Mouse (Mus musculus): ENCODE results near the gene Parpbp. TPM values are rescaled to one million over a fixed set of nuclear protein-coding genes. Genes with fewer than 3 reads are reported as not detected.
A peak's percentile ranks its signal among the peaks of the same experiment; 100 is the strongest.

Gene Parpbp
- polyA plus RNA-seq (2015; fragmentation: Nextera tagmentation; extraction: Ambion mirVana) = 5.5 and 5.6 TPM in 2 replicates

- 0 out of 2 replicates have a peak within 1 kb of the TSS, but pooled peaks have one; percentile 5 for H3K27ac ChIP-seq (replicated peaks)
- WGBS = under 1% methylated on average over 53 of the region's 53 CpGs
- peaks cover 2% of the 10 kb centered on the region; the same call in 1 of the 2 replicates for H3K36me3 ChIP-seq
- peak within 1 kb of the TSS; percentile 79 for H3K4me2 ChIP-seq (replicated peaks)
- H3K9me3 ChIP-seq = no peaks in the 10 kb centered on the region
- peak within 1 kb of the TSS; percentile 71 for H3K4me3 ChIP-seq
- H3K27me3 ChIP-seq = no peaks in the 10 kb centered on the region
- H3K9ac ChIP-seq (replicated peaks) = peak within 1 kb of the TSS; percentile 59
- ATAC-seq (replicated peaks) = peak; percentile 98
- peaks cover 27% of the 10 kb centered on the region for H3K4me1 ChIP-seq
Observed at GRCm38 (mm10) chr10:88146707-88147477, at the start of gene Parpbp, which contains the start of gene Nup37. Gene Parpbp, minus strand, starts transcription at chr10:88146941. Gene Nup37, plus strand, starts transcription at chr10:88146992.

- H3K27ac ChIP-seq (replicated peaks) = no peak overlapping the region
- peaks cover 3% of the 10 kb centered on the region; the same call in 1 of the 2 replicates for H3K9me3 ChIP-seq
- H3K4me1 ChIP-seq = no peaks in the 10 kb centered on the region
- H3K36me3 ChIP-seq = no peaks in the 10 kb centered on the region
- 77% methylated on average over 7 of the region's 7 CpGs for WGBS
- H3K9ac ChIP-seq (replicated peaks) = no peak overlapping the region
- H3K27me3 ChIP-seq = no peaks in the 10 kb centered on the region
- no peak overlapping the region for H3K4me2 ChIP-seq (replicated peaks)
- H3K4me3 ChIP-seq = no peak overlapping the region
- ATAC-seq (replicated peaks) = no peak
Observed at GRCm38 (mm10) chr10:88167438-88168077, 20.8 kb upstream of the Parpbp start.

GRCm38 (mm10) chr10:88166158-88166557 lies 19.4 kb upstream of the Parpbp start:
- Histone ChIP-seq H3K27ac (replicated peaks) (no peak overlapping the region), H3K9ac (replicated peaks) (no peak overlapping the region), H3K36me3 (peaks cover 5% of the 10 kb centered on the region), H3K4me2 (replicated peaks) (no peak overlapping the region), H3K27me3 (no peaks in the 10 kb centered on the region), H3K4me3 (no peak overlapping the region), H3K9me3 (peaks cover 3% of the 10 kb centered on the region; the same call in 1 of the 2 replicates), H3K4me1 (no peaks in the 10 kb centered on the region)
- ATAC-seq (replicated peaks) = no peak; the same call in 1 of the 2 replicates
- 85% methylated on average over 3 of the region's 3 CpGs for WGBS

- ATAC-seq (replicated peaks) = no peak
- no peak overlapping the region for H3K4me3 ChIP-seq
- peaks cover 3% of the 10 kb centered on the region; the same call in 1 of the 2 replicates for H3K9me3 ChIP-seq
- no peaks in the 10 kb centered on the region for H3K4me1 ChIP-seq
- no peak overlapping the region for H3K27ac ChIP-seq (replicated peaks)
- no peaks in the 10 kb centered on the region for H3K27me3 ChIP-seq
- H3K36me3 ChIP-seq = peaks cover 11% of the 10 kb centered on the region
- WGBS = 83% methylated on average over 5 of the region's 5 CpGs
- no peak overlapping the region for H3K4me2 ChIP-seq (replicated peaks)
- no peak overlapping the region for H3K9ac ChIP-seq (replicated peaks)
Observed at GRCm38 (mm10) chr10:88162676-88163075, 15.9 kb upstream of the Parpbp start.

DNA sequence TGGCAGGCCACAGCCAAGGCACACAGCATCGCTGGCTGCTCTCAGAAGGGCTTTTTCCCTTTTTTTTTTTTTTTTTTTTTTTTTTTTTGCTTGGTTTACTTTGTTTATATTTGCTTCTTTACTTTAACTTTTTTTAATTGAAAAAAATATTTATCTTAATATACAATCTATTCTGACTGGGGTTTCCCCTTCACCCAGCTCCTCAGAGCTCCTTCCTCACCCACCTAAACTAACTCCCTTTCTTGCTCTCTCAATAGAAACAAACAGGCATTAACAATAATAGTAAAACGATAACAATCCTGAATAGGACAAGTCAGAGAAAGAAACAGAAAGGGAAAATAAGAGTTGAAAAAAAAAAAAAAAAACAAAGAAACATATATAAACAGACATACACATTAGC lies 15.4 kb upstream of the Parpbp start:
- WGBS = 98% methylated on average over 2 of the region's 2 CpGs
- H3K4me3 ChIP-seq = no peak overlapping the region
- no peak for ATAC-seq (replicated peaks)
- H3K36me3 ChIP-seq = peaks cover 11% of the 10 kb centered on the region
- H3K9me3 ChIP-seq = peaks cover 3% of the 10 kb centered on the region; the same call in 1 of the 2 replicates
- no peak overlapping the region for H3K4me2 ChIP-seq (replicated peaks)
- no peaks in the 10 kb centered on the region for H3K27me3 ChIP-seq
- no peak overlapping the region for H3K27ac ChIP-seq (replicated peaks)
- no peaks in the 10 kb centered on the region for H3K4me1 ChIP-seq
- H3K9ac ChIP-seq (replicated peaks) = no peak overlapping the region

DNA sequence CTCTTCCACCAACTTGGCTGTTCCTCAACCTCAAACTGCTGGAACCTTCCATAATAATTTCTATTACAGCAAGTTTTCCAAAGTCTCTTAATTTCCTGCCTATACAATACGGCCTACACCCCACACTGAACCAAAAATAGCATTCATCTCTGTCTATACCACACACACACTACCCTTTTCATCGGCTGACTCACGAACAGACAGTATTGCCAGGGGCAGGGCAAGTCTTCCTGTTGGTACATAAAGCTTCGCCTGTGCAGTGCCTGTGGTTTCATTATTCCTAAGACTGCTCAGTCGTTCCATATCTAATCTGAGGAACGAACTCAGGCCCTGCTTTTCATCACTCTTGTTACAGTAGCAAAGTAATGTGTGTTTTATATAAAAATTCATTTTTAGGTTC lies 4.9 kb upstream of the Parpbp start:
- Histone ChIP-seq H3K9me3 (no peaks in the 10 kb centered on the region), H3K36me3 (peaks cover 19% of the 10 kb centered on the region), H3K4me1 (peaks cover 8% of the 10 kb centered on the region), H3K9ac (replicated peaks) (no peak overlapping the region), H3K4me3 (no peak overlapping the region), H3K4me2 (replicated peaks) (no peak overlapping the region), H3K27me3 (no peaks in the 10 kb centered on the region), H3K27ac (replicated peaks) (no peak overlapping the region)
- WGBS = 87% methylated on average over 6 of the region's 6 CpGs
- no peak for ATAC-seq (replicated peaks)

- Histone ChIP-seq H3K9ac (replicated peaks) (no peak overlapping the region), H3K9me3 (no peaks in the 10 kb centered on the region), H3K4me2 (replicated peaks) (no peak overlapping the region), H3K36me3 (peaks cover 19% of the 10 kb centered on the region), H3K27me3 (no peaks in the 10 kb centered on the region), H3K4me3 (no peak overlapping the region), H3K4me1 (peaks cover 20% of the 10 kb centered on the region), H3K27ac (replicated peaks) (no peak overlapping the region)
- ATAC-seq (replicated peaks) = no peak
- WGBS = 85% methylated on average over 4 of the region's 4 CpGs
Observed at GRCm38 (mm10) chr10:88150381-88150780, 3.6 kb upstream of the Parpbp start.

- H3K36me3 ChIP-seq = peaks cover 2% of the 10 kb centered on the region; the same call in 1 of the 2 replicates
- H3K4me2 ChIP-seq (replicated peaks) = peak overlapping the region; percentile 79
- no peak overlapping the region for H3K27ac ChIP-seq (replicated peaks)
- H3K4me3 ChIP-seq = peak overlapping the region; percentile 71
- peak; percentile 18 for ATAC-seq (replicated peaks)
- 14% methylated on average over 7 of the region's 7 CpGs for WGBS
- peak overlapping the region; percentile 59 for H3K9ac ChIP-seq (replicated peaks)
- H3K9me3 ChIP-seq = no peaks in the 10 kb centered on the region
- no peaks in the 10 kb centered on the region for H3K27me3 ChIP-seq
- H3K4me1 ChIP-seq = peaks cover 27% of the 10 kb centered on the region
Observed at GRCm38 (mm10) chr10:88146187-88146586, 554 bp downstream of the Parpbp start.

DNA sequence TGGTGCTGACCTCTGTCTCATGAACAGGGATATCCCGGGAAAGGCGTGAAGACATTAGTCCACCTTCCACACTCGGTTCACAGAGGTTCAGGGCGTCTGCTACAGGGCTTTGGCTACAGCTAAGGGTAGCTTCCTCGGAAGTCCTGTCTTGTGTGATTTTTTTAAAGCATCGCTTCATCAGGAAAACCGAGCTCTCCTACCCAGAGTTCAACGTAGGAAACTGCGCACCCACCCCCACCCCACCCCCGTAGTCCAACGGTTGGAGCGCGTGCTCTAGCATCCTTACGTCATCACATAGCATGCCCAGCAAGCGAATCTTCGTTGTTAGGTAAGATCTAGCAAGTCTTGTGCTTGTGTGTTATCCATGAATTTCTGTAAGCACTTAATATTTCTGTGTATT lies 11.1 kb downstream of the Parpbp start:
- Histone ChIP-seq H3K4me2 (replicated peaks) (no peak overlapping the region), H3K27me3 (no peaks in the 10 kb centered on the region), H3K4me3 (no peak overlapping the region), H3K36me3 (no peaks in the 10 kb centered on the region), H3K4me1 (no peaks in the 10 kb centered on the region), H3K27ac (replicated peaks) (no peak overlapping the region), H3K9ac (replicated peaks) (no peak overlapping the region), H3K9me3 (no peaks in the 10 kb centered on the region)
- WGBS = 96% methylated on average over 16 of the region's 16 CpGs
- no peak for ATAC-seq (replicated peaks)

- Histone ChIP-seq H3K27me3 (no peaks in the 10 kb centered on the region), H3K4me1 (no peaks in the 10 kb centered on the region), H3K27ac (replicated peaks) (no peak overlapping the region), H3K36me3 (no peaks in the 10 kb centered on the region), H3K4me2 (replicated peaks) (no peak overlapping the region), H3K4me3 (no peak overlapping the region), H3K9ac (replicated peaks) (no peak overlapping the region), H3K9me3 (no peaks in the 10 kb centered on the region)
- ATAC-seq (replicated peaks) = no peak
Observed at GRCm38 (mm10) chr10:88119721-88120120, 27.0 kb downstream of the Parpbp start.

DNA sequence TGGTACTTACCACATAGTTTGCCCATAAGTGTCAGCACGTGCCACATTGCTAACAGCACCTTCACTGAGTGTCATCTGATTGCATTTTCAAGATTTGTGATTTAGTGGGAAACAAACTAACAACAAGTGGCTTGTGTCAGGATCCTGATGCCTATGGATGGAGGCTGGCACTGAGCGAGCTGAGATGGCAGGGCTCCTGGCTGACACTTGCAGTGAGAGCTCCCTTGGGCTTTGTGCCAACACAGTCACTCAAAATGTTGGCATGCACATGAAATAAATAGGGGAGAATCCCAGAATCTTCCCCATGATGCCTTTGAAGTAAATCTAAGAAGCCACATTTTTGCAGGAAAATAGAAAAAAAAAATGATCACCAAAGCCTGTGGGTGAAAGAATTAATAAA lies 33.5 kb downstream of the Parpbp start:
- no peak overlapping the region for H3K4me2 ChIP-seq (replicated peaks)
- no peak overlapping the region for H3K4me3 ChIP-seq
- no peaks in the 10 kb centered on the region for H3K4me1 ChIP-seq
- no peaks in the 10 kb centered on the region for H3K36me3 ChIP-seq
- no peak; the same call in 1 of the 2 replicates for ATAC-seq (replicated peaks)
- H3K9ac ChIP-seq (replicated peaks) = no peak overlapping the region
- 60% methylated on average over 2 of the region's 2 CpGs for WGBS
- no peaks in the 10 kb centered on the region for H3K9me3 ChIP-seq
- H3K27ac ChIP-seq (replicated peaks) = no peak overlapping the region
- no peaks in the 10 kb centered on the region for H3K27me3 ChIP-seq

- WGBS = 96% methylated on average over 2 of the region's 2 CpGs
- no peak overlapping the region for H3K9ac ChIP-seq (replicated peaks)
- H3K4me3 ChIP-seq = no peak overlapping the region
- no peaks in the 10 kb centered on the region for H3K4me1 ChIP-seq
- no peaks in the 10 kb centered on the region for H3K27me3 ChIP-seq
- no peak overlapping the region for H3K4me2 ChIP-seq (replicated peaks)
- no peak overlapping the region for H3K27ac ChIP-seq (replicated peaks)
- H3K36me3 ChIP-seq = no peaks in the 10 kb centered on the region
- no peaks in the 10 kb centered on the region for H3K9me3 ChIP-seq
- no peak for ATAC-seq (replicated peaks)
Observed at GRCm38 (mm10) chr10:88106169-88106568, 40.6 kb downstream of the Parpbp start.
